Comparison of ENCODE assay signal across 9 mouse cellular contexts in the genomic region with DNA sequence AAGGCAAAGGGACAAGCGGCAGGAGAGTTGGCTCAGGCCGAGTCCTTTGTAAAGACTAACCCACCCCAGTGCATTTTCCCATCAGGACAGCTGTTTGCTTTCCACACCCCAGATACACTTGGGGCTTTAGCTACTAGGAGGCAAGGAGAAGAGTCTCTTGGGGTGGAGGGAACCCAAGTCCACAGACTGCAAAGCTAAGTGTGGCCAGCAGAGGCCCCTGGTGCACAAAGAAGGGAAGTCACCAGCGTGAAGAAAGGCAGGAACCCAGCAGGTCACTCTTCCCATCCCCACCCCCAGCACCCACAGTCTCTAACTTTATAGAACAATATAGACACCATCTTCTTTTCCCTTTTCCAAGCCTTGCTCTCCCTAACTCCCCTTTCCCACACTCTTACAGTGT. TPM values are rescaled to one million over a fixed set of nuclear protein-coding genes. Genes with fewer than 3 reads are reported as not detected.
DNase-seq lines count a peak whose midpoint lies in the region; ATAC-seq and TF ChIP-seq lines count a peak whose summit lies in the region.
"Had no signal": no experiment of that assay in that cellular context is flagged by ENCODE, and none has a peak within 500 bp of the region (broad histone marks: within the 10 kb centered on the region; RNA-seq: fewer than 3 reads in every experiment).

No protein-coding gene starts in this region.

- 57% methylated on average over 3 of the region's 3 CpGs for WGBS in liver, adult 2 months
- 35% methylated on average over 3 of the region's 3 CpGs for WGBS in liver, embryonic 11.5 days
- WGBS in thymus, adult 2 months = 17% methylated on average over 3 of the region's 3 CpGs
- WGBS in forebrain, embryonic 16.5 days = 37% methylated on average over 3 of the region's 3 CpGs

- H3K4me2 ChIP-seq in liver, embryonic 11.5 days = no peak overlapping the region
- no peak overlapping the region for H3K4me2 ChIP-seq in forebrain, embryonic 16.5 days (ENCODE audit: low read length)

- TF ChIP-seq CTCF in liver, adult 2 months (IDR thresholded peaks at IDR 0.05; ENCODE audit: low read depth, low read length) = peak; percentile 38
- peak; percentile 71; the same call in 1 of the 2 replicates for TF ChIP-seq CTCF in thymus, adult 2 months (IDR thresholded peaks at IDR 0.05; ENCODE audit: borderline replicate concordance, control insufficient read depth, extremely low read depth, insufficient read depth, low read length, poor library complexity)

- no peaks in the 10 kb centered on the region for H3K36me3 ChIP-seq in liver, adult 2 months (ENCODE audit: control insufficient read depth, insufficient read depth, low read length)
- no peaks in the 10 kb centered on the region for H3K36me3 ChIP-seq in liver, embryonic 11.5 days (ENCODE audit: control insufficient read depth, insufficient read depth, low read length)
- H3K36me3 ChIP-seq in thymus, adult 2 months (ENCODE audit: control insufficient read depth, insufficient read depth, low read length) = no peaks in the 10 kb centered on the region
- no peaks in the 10 kb centered on the region for H3K36me3 ChIP-seq in forebrain, embryonic 16.5 days (ENCODE audit: control insufficient read depth, insufficient read depth)

- H3K79me2 ChIP-seq in liver, adult 2 months (ENCODE audit: control insufficient read depth, insufficient read depth, low read length) = no peaks in the 10 kb centered on the region

- no peak overlapping the region for H3K9ac ChIP-seq in liver, adult 2 months (ENCODE audit: low read depth, low read length)
- no peak overlapping the region for H3K9ac ChIP-seq in liver, embryonic 11.5 days (ENCODE audit: low read depth, low read length)
- H3K9ac ChIP-seq in forebrain, embryonic 16.5 days (replicated peaks; ENCODE audit: low read depth, low read length) = no peak overlapping the region

- no peaks in the 10 kb centered on the region for H3K27me3 ChIP-seq in liver, adult 2 months (ENCODE audit: control insufficient read depth, insufficient read depth, low read length)
- H3K27me3 ChIP-seq in liver, embryonic 11.5 days (replicated peaks; ENCODE audit: control insufficient read depth, insufficient read depth, low read length) = no peaks in the 10 kb centered on the region
- no peaks in the 10 kb centered on the region for H3K27me3 ChIP-seq in thymus, adult 2 months (ENCODE audit: control insufficient read depth, insufficient read depth, low read length)
- 0 out of 2 replicates have a peak, but pooled peaks cover 3% of the 10 kb centered on the region for H3K27me3 ChIP-seq in forebrain, embryonic 16.5 days (replicated peaks; ENCODE audit: control insufficient read depth, insufficient read depth, low read length)

- H3K4me1 ChIP-seq in liver, adult 2 months (ENCODE audit: control insufficient read depth, insufficient read depth, low read length) = no peaks in the 10 kb centered on the region
- 0 out of 2 replicates have a peak, but pooled peaks cover 4% of the 10 kb centered on the region for H3K4me1 ChIP-seq in liver, embryonic 11.5 days (replicated peaks; ENCODE audit: control insufficient read depth, insufficient read depth, low read length)
- peaks cover 16% of the 10 kb centered on the region for H3K4me1 ChIP-seq in thymus, adult 2 months (replicated peaks; ENCODE audit: control insufficient read depth, insufficient read depth, low read length)
- no peaks in the 10 kb centered on the region for H3K4me1 ChIP-seq in forebrain, embryonic 16.5 days (replicated peaks; ENCODE audit: control insufficient read depth, insufficient read depth, low read length)

- ATAC-seq in liver, embryonic 11.5 days (replicated peaks; ENCODE audit: low FRiP score) = no peak
- peak; percentile 65 for ATAC-seq in inflammation-experienced regulatory T-cells, adult 6 months
- ATAC-seq in forebrain, embryonic 16.5 days = no peak

- no peak for TF ChIP-seq POLR2A in liver, adult 2 months (IDR thresholded peaks at IDR 0.05; ENCODE audit: extremely low read depth, insufficient read depth, low read length)
- TF ChIP-seq POLR2A in thymus, adult 2 months (IDR thresholded peaks at IDR 0.05; ENCODE audit: control insufficient read depth, extremely low read depth, insufficient read depth, low read length, poor library complexity) = no peak

- no peaks in the 10 kb centered on the region for H3K9me3 ChIP-seq in liver, embryonic 11.5 days (ENCODE audit: control insufficient read depth, low read length)
- H3K9me3 ChIP-seq in forebrain, embryonic 16.5 days (ENCODE audit: control insufficient read depth, low read length) = no peaks in the 10 kb centered on the region

- no peak overlapping the region for H3K4me3 ChIP-seq in liver, adult 2 months (ENCODE audit: insufficient read depth, low read depth, low read length)
- H3K4me3 ChIP-seq in liver, embryonic 11.5 days (ENCODE audit: low read depth, low read length) = no peak overlapping the region
- no peak overlapping the region for H3K4me3 ChIP-seq in thymus, adult 2 months (ENCODE audit: control insufficient read depth, insufficient read depth, low read length)
- no peak overlapping the region for H3K4me3 ChIP-seq in forebrain, embryonic 16.5 days (replicated peaks; ENCODE audit: low read length)

- H3K27ac ChIP-seq in liver, adult 2 months (replicated peaks; ENCODE audit: insufficient read depth, low read depth, low read length) = no peak overlapping the region
- no peak overlapping the region for H3K27ac ChIP-seq in liver, embryonic 11.5 days (ENCODE audit: low read depth, low read length)
- H3K27ac ChIP-seq in thymus, adult 2 months (ENCODE audit: control insufficient read depth, insufficient read depth, low read length) = no peak overlapping the region
- H3K27ac ChIP-seq in forebrain, embryonic 16.5 days (ENCODE audit: low read length) = no peak overlapping the region

- intact Hi-C loops in left cerebral cortex, postnatal 10 days (cut with DNase I) = no loop called here

- DNase-seq in adrenal gland, postnatal 36 days = peak; percentile 26 to 49
- no peak for DNase-seq in adrenal gland, postnatal 4 days (ENCODE audit: low spot score in 2 of 2)
- DNase-seq in liver, adult 2 months (ENCODE audit: extremely low read depth, low read depth, low spot score) = no peak
- DNase-seq in liver, embryonic 11.5 days (ENCODE audit: low spot score) = no peak
- DNase-seq in thymus, adult 2 months = peak; percentile 82
- DNase-seq in left cerebral cortex, postnatal 10 days (ENCODE audit: extremely low spot score in 1 of 2, low spot score in 2 of 2) = no peak

RNA-seq across cellular contexts. Expression of a gene that starts 9.4 kb away (rescaled TPM):
- 100 to 1,000 TPM; 119 to 146 TPM for total RNA-seq in adrenal gland, postnatal 36 days (2021)
- 100 to 1,000 TPM; 164 to 176 TPM for total RNA-seq in adrenal gland, postnatal 4 days (2021)
- 52.7 and 56.2 TPM in 2 replicates for total RNA-seq in liver, adult 2 months (2014; rRNA removed)
- polyA plus RNA-seq in liver, adult 2 months (2012; rRNA removed) = 65.9 and 73.6 TPM in 2 replicates
- 230 and 233 TPM in 2 replicates for polyA plus RNA-seq in liver, embryonic 11.5 days (2014; fragmentation: Nextera tagmentation; extraction: Ambion mirVana)
- polyA plus RNA-seq in inflammation-experienced regulatory T-cells, adult 6 months (2017; shearing (Covaris generic)) = 100 to 1,000 TPM; 112 to 148 (median 117) TPM
- polyA plus RNA-seq in thymus, adult 2 months (2012; rRNA removed) = 316 and 458 TPM in 2 replicates
- 10 to 100 TPM; 86.3 to 92.1 TPM for total RNA-seq in left cerebral cortex, postnatal 10 days (2021)
- 370 and 392 TPM in 2 replicates for polyA plus RNA-seq in forebrain, embryonic 16.5 days (2015; fragmentation: Nextera tagmentation; extraction: Ambion mirVana)

RNA-seq across cellular contexts. Expression of a gene that starts 33.2 kb away (rescaled TPM):
- total RNA-seq in adrenal gland, postnatal 36 days (2021) = 1 to 10 TPM; 1.4 to 1.7 TPM
- 1 to 10 TPM; 1.4 to 1.8 TPM for total RNA-seq in adrenal gland, postnatal 4 days (2021)
- total RNA-seq in liver, adult 2 months (2014; rRNA removed) = 1.1 and 1.2 TPM in 2 replicates
- 1.0 and 1.9 TPM in 2 replicates for polyA plus RNA-seq in liver, adult 2 months (2012; rRNA removed)
- 1.9 and 2.2 TPM in 2 replicates for polyA plus RNA-seq in liver, embryonic 11.5 days (2014; fragmentation: Nextera tagmentation; extraction: Ambion mirVana)
- polyA plus RNA-seq in inflammation-experienced regulatory T-cells, adult 6 months (2017; shearing (Covaris generic)) = under 1 TPM in 1 of 3 experiments, not detected in 2; 0.91 TPM
- polyA plus RNA-seq in thymus, adult 2 months (2012; rRNA removed) = 8.3 and 9.4 TPM in 2 replicates
- total RNA-seq in left cerebral cortex, postnatal 10 days (2021) = 1 to 10 TPM; 2.0 to 2.1 TPM
- polyA plus RNA-seq in forebrain, embryonic 16.5 days (2015; fragmentation: Nextera tagmentation; extraction: Ambion mirVana) = 0.91 and 1.2 TPM in 2 replicates
- polyA plus RNA-seq: C2C12 had no signal

Comparison
In these comparisons a context has a peak if more than half of its experiments do, and no peak if none do; other contexts are left out.
1. DNase-seq: peak in adrenal gland, postnatal 36 days (2 of 2) and thymus, adult 2 months (single experiment); none in adrenal gland, postnatal 4 days (0 of 2), liver, adult 2 months (single experiment), liver, embryonic 11.5 days (single experiment) and left cerebral cortex, postnatal 10 days (0 of 2).